Mouse (Mus musculus): Measurements from ENCODE around the gene Sh3d19. TPM values are rescaled to one million over a fixed set of nuclear protein-coding genes. Genes with fewer than 3 reads are reported as not detected.

Sh3d19 gene
- 15.7 and 20.0 TPM in 2 replicates for polyA plus RNA-seq (2014; fragmentation: Nextera tagmentation; extraction: Ambion mirVana)

GRCm38 (mm10) chr3:85970742-85971598 lies at the start of gene Sh3d19:
Gene Sh3d19, plus strand, starts transcription at chr3:85971109.
- H3K27me3 ChIP-seq (ENCODE audit: control insufficient read depth, insufficient read depth, low read length) = no peaks in the 10 kb centered on the region
- no peaks in the 10 kb centered on the region for H3K9me3 ChIP-seq (replicated peaks; ENCODE audit: control insufficient read depth, low read length)
- under 1% methylated on average over 38 of the region's 73 CpGs for WGBS
- H3K4me3 ChIP-seq (ENCODE audit: low read depth, low read length) = peak within 1 kb of the TSS; percentile 69
- H3K9ac ChIP-seq (replicated peaks; ENCODE audit: low read length) = peak within 1 kb of the TSS; percentile 85
- H3K27ac ChIP-seq (replicated peaks; ENCODE audit: low read depth, low read length) = no peak within 1 kb of the TSS; the same call in 1 of the 2 replicates
- ATAC-seq (replicated peaks; ENCODE audit: insufficient number of reproducible peaks, low FRiP score, low TSS enrichment, low read depth) (peak; percentile 93), DNase-seq (ENCODE audit: low spot score) (peak; percentile 82)
- peak within 1 kb of the TSS; percentile 64 for H3K4me2 ChIP-seq (ENCODE audit: low read depth, low read length)
- no peaks in the 10 kb centered on the region for H3K4me1 ChIP-seq (ENCODE audit: control insufficient read depth, insufficient read depth, low read length)
- H3K36me3 ChIP-seq (replicated peaks; ENCODE audit: control insufficient read depth, insufficient read depth, low read depth, low read length) = no peaks in the 10 kb centered on the region

GRCm38 (mm10) chr3:85922331-85922730 lies 48.6 kb upstream of the Sh3d19 start:
- H3K4me1 ChIP-seq (ENCODE audit: control insufficient read depth, insufficient read depth, low read length) = no peaks in the 10 kb centered on the region
- no peak for DNase-seq (ENCODE audit: low spot score)
- no peak overlapping the region for H3K9ac ChIP-seq (replicated peaks; ENCODE audit: low read length)
- no peak overlapping the region for H3K4me3 ChIP-seq (ENCODE audit: low read depth, low read length)
- WGBS = 81% methylated on average over 3 of the region's 3 CpGs
- no peak overlapping the region for H3K27ac ChIP-seq (replicated peaks; ENCODE audit: low read depth, low read length)
- ATAC-seq (replicated peaks; ENCODE audit: insufficient number of reproducible peaks, low FRiP score, low TSS enrichment, low read depth) = no peak
- H3K36me3 ChIP-seq (replicated peaks; ENCODE audit: control insufficient read depth, insufficient read depth, low read depth, low read length) = no peaks in the 10 kb centered on the region
- H3K4me2 ChIP-seq (ENCODE audit: low read depth, low read length) = no peak overlapping the region
- H3K27me3 ChIP-seq (ENCODE audit: control insufficient read depth, insufficient read depth, low read length) = no peaks in the 10 kb centered on the region
- no peaks in the 10 kb centered on the region for H3K9me3 ChIP-seq (replicated peaks; ENCODE audit: control insufficient read depth, low read length)

GRCm38 (mm10) chr3:85923343-85923742 lies 47.6 kb upstream of the Sh3d19 start:
- Histone ChIP-seq H3K27ac (replicated peaks; ENCODE audit: low read depth, low read length) (no peak overlapping the region), H3K4me1 (ENCODE audit: control insufficient read depth, insufficient read depth, low read length) (no peaks in the 10 kb centered on the region), H3K9ac (replicated peaks; ENCODE audit: low read length) (no peak overlapping the region), H3K27me3 (ENCODE audit: control insufficient read depth, insufficient read depth, low read length) (no peaks in the 10 kb centered on the region), H3K36me3 (replicated peaks; ENCODE audit: control insufficient read depth, insufficient read depth, low read depth, low read length) (no peaks in the 10 kb centered on the region), H3K9me3 (replicated peaks; ENCODE audit: control insufficient read depth, low read length) (no peaks in the 10 kb centered on the region), H3K4me3 (ENCODE audit: low read depth, low read length) (no peak overlapping the region), H3K4me2 (ENCODE audit: low read depth, low read length) (no peak overlapping the region)
- no peak for ATAC-seq (replicated peaks; ENCODE audit: insufficient number of reproducible peaks, low FRiP score, low TSS enrichment, low read depth)
- no peak for DNase-seq (ENCODE audit: low spot score)
- 71% methylated on average over 8 of the region's 8 CpGs for WGBS

DNA sequence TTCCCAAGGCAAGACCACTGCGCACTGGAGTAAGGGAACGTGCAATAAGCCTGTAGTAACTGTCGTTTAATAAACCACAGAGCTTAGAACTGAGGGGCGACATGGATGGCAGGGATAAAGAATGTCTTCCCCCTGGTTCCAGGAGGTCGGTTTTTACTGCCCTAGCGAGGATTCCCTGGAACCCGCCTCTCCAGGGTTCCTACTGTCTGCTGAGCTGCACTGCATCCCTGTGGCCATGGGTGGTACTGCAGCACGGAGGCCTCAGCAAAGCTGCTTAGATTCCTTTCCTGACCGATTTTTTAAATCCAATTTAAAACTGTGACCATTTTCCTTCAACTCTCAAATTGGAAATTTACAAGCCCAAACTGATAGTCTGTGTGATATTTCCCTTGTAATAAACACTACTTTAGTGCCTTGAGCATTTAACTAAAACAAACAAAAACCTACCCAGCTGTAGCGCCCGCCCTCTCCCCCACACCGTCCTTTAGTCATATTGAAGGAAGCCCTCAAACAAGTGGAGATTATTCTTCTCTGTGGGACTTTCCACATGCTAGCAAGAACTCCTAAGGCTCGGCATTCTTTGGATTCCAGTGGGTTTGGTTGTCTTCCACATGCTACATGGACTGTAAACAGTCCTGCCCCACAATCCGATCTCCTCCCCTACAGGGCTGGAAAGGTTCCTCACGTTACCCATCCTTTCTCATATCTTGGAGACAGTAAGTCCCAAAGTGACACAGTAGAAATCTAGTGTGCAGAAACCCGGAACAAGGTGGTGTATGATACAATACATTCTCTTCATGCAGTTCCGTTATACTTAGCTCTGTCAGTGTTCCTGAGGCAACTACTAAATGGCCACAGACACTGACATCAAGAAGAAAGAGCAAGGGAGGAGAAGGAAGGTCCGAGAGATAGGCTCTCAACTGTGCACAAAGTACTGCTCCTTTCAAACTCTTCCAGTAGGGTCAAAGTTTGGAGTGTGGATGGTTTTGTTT lies 46.7 kb upstream of the Sh3d19 start:
- peak; percentile 89 for DNase-seq (ENCODE audit: low spot score)
- WGBS = 46% methylated on average over 18 of the region's 18 CpGs
- Histone ChIP-seq H3K9ac (replicated peaks; ENCODE audit: low read length) (no peak overlapping the region), H3K36me3 (replicated peaks; ENCODE audit: control insufficient read depth, insufficient read depth, low read depth, low read length) (no peaks in the 10 kb centered on the region), H3K27ac (replicated peaks; ENCODE audit: low read depth, low read length) (no peak overlapping the region), H3K9me3 (replicated peaks; ENCODE audit: control insufficient read depth, low read length) (no peaks in the 10 kb centered on the region), H3K27me3 (ENCODE audit: control insufficient read depth, insufficient read depth, low read length) (no peaks in the 10 kb centered on the region), H3K4me2 (ENCODE audit: low read depth, low read length) (no peak overlapping the region), H3K4me1 (ENCODE audit: control insufficient read depth, insufficient read depth, low read length) (no peaks in the 10 kb centered on the region), H3K4me3 (ENCODE audit: low read depth, low read length) (no peak overlapping the region)
- ATAC-seq (replicated peaks; ENCODE audit: insufficient number of reproducible peaks, low FRiP score, low TSS enrichment, low read depth) = no peak

GRCm38 (mm10) chr3:85927296-85927695 lies 43.6 kb upstream of the Sh3d19 start:
- DNase-seq (ENCODE audit: low spot score) (peak; percentile 51), ATAC-seq (replicated peaks; ENCODE audit: insufficient number of reproducible peaks, low FRiP score, low TSS enrichment, low read depth) (no peak)
- H3K4me2 ChIP-seq (ENCODE audit: low read depth, low read length) = no peak overlapping the region
- H3K4me1 ChIP-seq (ENCODE audit: control insufficient read depth, insufficient read depth, low read length) = no peaks in the 10 kb centered on the region
- H3K4me3 ChIP-seq (ENCODE audit: low read depth, low read length) = no peak overlapping the region
- WGBS = 60% methylated on average over 9 of the region's 9 CpGs
- H3K9ac ChIP-seq (replicated peaks; ENCODE audit: low read length) = no peak overlapping the region
- H3K9me3 ChIP-seq (replicated peaks; ENCODE audit: control insufficient read depth, low read length) = no peaks in the 10 kb centered on the region
- H3K36me3 ChIP-seq (replicated peaks; ENCODE audit: control insufficient read depth, insufficient read depth, low read depth, low read length) = no peaks in the 10 kb centered on the region
- H3K27me3 ChIP-seq (ENCODE audit: control insufficient read depth, insufficient read depth, low read length) = no peaks in the 10 kb centered on the region
- no peak overlapping the region for H3K27ac ChIP-seq (replicated peaks; ENCODE audit: low read depth, low read length)

- ATAC-seq (replicated peaks; ENCODE audit: insufficient number of reproducible peaks, low FRiP score, low TSS enrichment, low read depth) = no peak
Measured at GRCm38 (mm10) chr3:85928140-85928611, 42.7 kb upstream of the Sh3d19 start.

GRCm38 (mm10) chr3:85929711-85930110 lies 41.2 kb upstream of the Sh3d19 start:
- no peaks in the 10 kb centered on the region for H3K9me3 ChIP-seq (replicated peaks; ENCODE audit: control insufficient read depth, low read length)
- DNase-seq (ENCODE audit: low spot score) = no peak
- no peak overlapping the region for H3K4me2 ChIP-seq (ENCODE audit: low read depth, low read length)
- H3K4me1 ChIP-seq (ENCODE audit: control insufficient read depth, insufficient read depth, low read length) = no peaks in the 10 kb centered on the region
- WGBS = 82% methylated on average over 5 of the region's 5 CpGs
- ATAC-seq (replicated peaks; ENCODE audit: insufficient number of reproducible peaks, low FRiP score, low TSS enrichment, low read depth) = no peak
- no peak overlapping the region for H3K27ac ChIP-seq (replicated peaks; ENCODE audit: low read depth, low read length)
- no peak overlapping the region for H3K9ac ChIP-seq (replicated peaks; ENCODE audit: low read length)
- no peaks in the 10 kb centered on the region for H3K27me3 ChIP-seq (ENCODE audit: control insufficient read depth, insufficient read depth, low read length)
- H3K36me3 ChIP-seq (replicated peaks; ENCODE audit: control insufficient read depth, insufficient read depth, low read depth, low read length) = no peaks in the 10 kb centered on the region
- no peak overlapping the region for H3K4me3 ChIP-seq (ENCODE audit: low read depth, low read length)

More at GRCm38 (mm10) chr3:85928140-85928611, 42.7 kb upstream of the Sh3d19 start:
- Histone ChIP-seq H3K27me3 (ENCODE audit: control insufficient read depth, insufficient read depth, low read length) (no peaks in the 10 kb centered on the region), H3K9me3 (replicated peaks; ENCODE audit: control insufficient read depth, low read length) (no peaks in the 10 kb centered on the region), H3K4me2 (ENCODE audit: low read depth, low read length) (no peak overlapping the region), H3K36me3 (replicated peaks; ENCODE audit: control insufficient read depth, insufficient read depth, low read depth, low read length) (no peaks in the 10 kb centered on the region), H3K4me1 (ENCODE audit: control insufficient read depth, insufficient read depth, low read length) (no peaks in the 10 kb centered on the region), H3K4me3 (ENCODE audit: low read depth, low read length) (no peak overlapping the region), H3K27ac (replicated peaks; ENCODE audit: low read depth, low read length) (no peak overlapping the region), H3K9ac (replicated peaks; ENCODE audit: low read length) (no peak overlapping the region)
- DNase-seq (ENCODE audit: low spot score) = no peak
- WGBS = 77% methylated on average over 5 of the region's 5 CpGs
